Mouse (Mus musculus): Measurements from ENCODE around the gene Cr1l. TPM values are rescaled to one million over a fixed set of nuclear protein-coding genes. Genes with fewer than 3 reads are reported as not detected.
A peak's percentile ranks its signal among the peaks of the same experiment; 100 is the strongest.

The Cr1l gene
- polyA plus RNA-seq (2016; fragmentation: Nextera tagmentation; extraction: Ambion mirVana), result 68.7 and 75.2 TPM in 2 replicates

DNA sequence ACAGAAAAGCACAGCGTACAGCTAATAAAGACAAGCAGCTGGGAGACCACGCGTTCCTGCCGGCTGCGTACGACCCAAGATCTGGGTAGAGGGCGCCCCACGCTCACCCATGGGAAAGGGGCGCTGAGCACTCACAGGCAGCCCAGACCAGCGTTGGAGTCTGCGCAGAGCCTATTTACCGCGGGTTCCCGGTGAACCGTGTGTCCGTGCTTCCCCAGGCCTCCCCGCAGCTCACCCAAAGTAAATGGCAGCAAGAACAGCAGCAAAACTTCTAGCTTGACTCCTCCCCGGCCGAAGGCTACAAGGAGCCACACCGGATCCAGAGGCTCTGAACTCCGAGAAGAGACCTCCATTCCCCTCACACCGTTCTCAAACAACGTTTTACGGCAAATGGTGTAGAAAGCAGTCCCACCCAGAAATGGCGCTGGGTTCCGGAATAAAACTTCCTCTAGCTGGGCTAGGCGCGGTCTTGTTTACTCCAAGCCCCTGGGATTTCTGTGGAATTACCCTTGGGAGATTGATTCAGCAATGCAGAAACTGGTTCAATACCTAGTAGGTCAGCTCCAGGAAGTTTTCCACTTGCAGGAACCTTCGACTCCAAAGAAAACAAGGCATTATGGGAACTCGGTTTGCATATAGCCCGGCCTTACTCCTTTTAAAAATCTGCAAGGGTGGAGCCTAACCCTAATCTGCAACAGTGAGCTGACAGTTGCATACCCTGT lies at the start of gene Cr1l:
Cr1l (minus strand) TSS at position 634 of the 722 bp plus-strand sequence.
- under 1% methylated on average over 31 of the region's 31 CpGs for WGBS (ENCODE audit: insufficient replicate concordance)
- Histone ChIP-seq H3K4me2 (peak within 1 kb of the TSS; percentile 59), H3K9ac (peak within 1 kb of the TSS; percentile 93), H3K27me3 (replicated peaks) (no peaks in the 10 kb centered on the region), H3K27ac (peak within 1 kb of the TSS; percentile 98), H3K36me3 (peaks cover 30% of the 10 kb centered on the region), H3K4me3 (peak within 1 kb of the TSS; percentile 75), H3K4me1 (peaks cover 18% of the 10 kb centered on the region), H3K9me3 (replicated peaks) (no peaks in the 10 kb centered on the region)
- peak; percentile 96 for ATAC-seq

DNA sequence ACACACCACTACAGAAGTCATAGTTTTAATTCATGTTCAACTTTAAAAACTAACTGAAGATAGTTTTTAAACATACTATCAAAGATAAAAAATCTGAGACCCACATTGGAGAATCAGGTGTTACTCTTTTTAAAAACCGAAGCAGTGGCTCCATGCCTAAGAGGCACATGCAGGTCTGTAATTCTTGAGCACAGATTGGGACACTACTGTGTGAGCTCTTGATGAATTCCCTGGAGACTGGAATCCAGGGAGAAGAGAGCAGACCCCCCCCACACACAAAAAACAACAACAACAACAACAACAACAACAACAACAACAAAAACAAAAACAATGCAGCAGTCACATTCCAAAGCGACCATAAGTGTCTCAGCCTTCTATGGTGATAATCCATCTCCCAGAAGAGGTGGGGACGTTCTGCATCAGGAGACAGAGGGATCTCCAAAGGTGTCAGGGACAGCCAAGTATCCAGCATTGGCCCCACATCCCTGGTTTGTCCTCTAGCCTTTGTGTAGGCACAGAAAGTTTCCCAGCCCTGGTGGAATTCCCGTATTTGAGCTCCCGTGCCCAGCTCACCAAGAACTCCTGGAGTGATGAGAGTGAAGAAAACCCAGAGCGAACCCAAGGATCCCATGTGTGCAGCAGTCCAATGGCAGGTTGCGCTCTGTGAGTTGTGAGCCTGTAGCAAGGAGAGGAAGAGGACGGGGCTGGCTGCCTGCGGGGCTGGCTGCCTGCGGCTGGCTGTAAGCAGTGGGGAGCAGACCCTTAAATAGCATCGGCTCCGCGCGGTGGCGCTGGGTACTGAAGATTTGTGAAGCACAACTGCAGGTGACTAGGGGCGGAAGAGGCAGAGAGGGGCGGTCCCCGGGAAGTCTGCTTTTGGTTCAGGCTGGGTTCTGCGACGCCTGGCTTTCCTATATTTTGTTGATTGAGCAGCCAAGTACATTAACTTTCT lies 44.9 kb upstream of the Cr1l start, which contains the start of gene Cr2:
Cr2 (minus strand) TSS at position 737 of the 952 bp plus-strand sequence.
- WGBS (ENCODE audit: insufficient replicate concordance), result 8% methylated on average over 20 of the region's 20 CpGs

GRCm38 (mm10) chr1:195164996-195165755 lies 33.8 kb upstream of the Cr1l start:
- ATAC-seq, result no peak
- Histone ChIP-seq H3K27ac (no peak overlapping the region), H3K9me3 (replicated peaks) (no peaks in the 10 kb centered on the region), H3K4me2 (no peak overlapping the region), H3K9ac (no peak overlapping the region), H3K4me3 (no peak overlapping the region), H3K4me1 (no peaks in the 10 kb centered on the region), H3K36me3 (no peaks in the 10 kb centered on the region), H3K27me3 (replicated peaks) (no peaks in the 10 kb centered on the region)
- WGBS (ENCODE audit: insufficient replicate concordance), result 63% methylated on average over 9 of the region's 9 CpGs

More for the DNA sequence above, 44.9 kb upstream of the Cr1l start, which contains the start of gene Cr2:
- no peak within 1 kb of the TSS for H3K27ac ChIP-seq
- no peaks in the 10 kb centered on the region for H3K4me1 ChIP-seq
- H3K27me3 ChIP-seq (replicated peaks), result peaks cover 11% of the 10 kb centered on the region
- H3K36me3 ChIP-seq, result no peaks in the 10 kb centered on the region
- no peak within 1 kb of the TSS; the same call in 1 of the 2 replicates for H3K9ac ChIP-seq
- peak; percentile 88 for ATAC-seq
- peak within 1 kb of the TSS; percentile 57 for H3K4me2 ChIP-seq
- H3K4me3 ChIP-seq, result peak within 1 kb of the TSS; percentile 26; the same call in 1 of the 2 replicates
- H3K9me3 ChIP-seq (replicated peaks), result no peaks in the 10 kb centered on the region

DNA sequence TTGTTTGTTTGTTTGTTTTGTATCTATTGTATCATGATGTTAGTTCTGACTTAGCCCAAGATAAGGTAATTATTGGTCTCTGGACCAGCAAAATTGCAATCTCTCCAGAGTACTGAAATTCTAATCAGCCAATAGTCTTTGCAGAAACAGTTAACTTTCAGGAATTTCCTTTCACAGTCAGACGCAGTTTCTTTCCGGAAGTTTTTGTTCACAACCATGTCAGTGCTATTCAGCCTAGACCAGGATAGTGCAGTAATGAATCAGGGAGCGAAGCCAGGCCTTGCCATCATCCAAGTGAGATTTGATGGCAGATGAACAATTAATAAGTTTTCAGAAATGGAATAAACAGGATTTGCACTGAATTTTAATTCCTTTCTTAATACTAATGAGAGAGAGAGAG lies 684 bp upstream of the Cr1l start:
- ATAC-seq, result no peak
- 42% methylated on average over 3 of the region's 3 CpGs for WGBS (ENCODE audit: insufficient replicate concordance)
- peaks cover 18% of the 10 kb centered on the region for H3K4me1 ChIP-seq
- H3K9me3 ChIP-seq (replicated peaks), result no peaks in the 10 kb centered on the region
- no peaks in the 10 kb centered on the region for H3K27me3 ChIP-seq (replicated peaks)
- peak overlapping the region; percentile 93 for H3K9ac ChIP-seq
- H3K4me3 ChIP-seq, result peak overlapping the region; percentile 75
- peak overlapping the region; percentile 98 for H3K27ac ChIP-seq
- H3K36me3 ChIP-seq, result peaks cover 23% of the 10 kb centered on the region
- H3K4me2 ChIP-seq, result peak overlapping the region; percentile 59

- H3K9me3 ChIP-seq (replicated peaks), result no peaks in the 10 kb centered on the region
- H3K27me3 ChIP-seq (replicated peaks), result no peaks in the 10 kb centered on the region
- peak overlapping the region; percentile 59 for H3K4me2 ChIP-seq
- peak overlapping the region; percentile 93 for H3K9ac ChIP-seq
- H3K4me3 ChIP-seq, result peak overlapping the region; percentile 75
- H3K4me1 ChIP-seq, result peaks cover 18% of the 10 kb centered on the region
- 10% methylated on average over 4 of the region's 4 CpGs for WGBS (ENCODE audit: insufficient replicate concordance)
- 0 out of 2 replicates have a peak, but pooled peaks have one; percentile 9 for ATAC-seq
- H3K36me3 ChIP-seq, result peaks cover 27% of the 10 kb centered on the region
- H3K27ac ChIP-seq, result peak overlapping the region; percentile 98
Observed at GRCm38 (mm10) chr1:195131675-195132015, 259 bp upstream of the Cr1l start.

DNA sequence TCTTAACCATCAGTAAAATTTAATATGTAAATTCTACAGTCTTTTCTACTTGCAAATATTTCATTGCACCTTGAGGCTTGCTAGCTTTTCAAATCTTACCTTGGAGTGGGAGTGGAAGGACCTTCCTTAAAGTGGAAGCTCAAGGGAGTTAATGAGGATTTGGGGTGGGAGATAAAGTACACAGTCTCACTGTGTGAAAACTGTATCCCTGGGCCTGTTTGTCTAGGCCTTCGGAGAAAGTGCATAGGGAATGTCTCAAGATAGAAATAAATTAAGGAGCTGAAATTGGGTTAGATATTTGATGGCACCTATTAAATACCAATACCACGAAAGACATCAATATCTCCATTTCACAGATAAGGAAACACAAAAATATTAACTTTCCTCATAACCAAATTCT lies 907 bp downstream of the Cr1l start:
- Histone ChIP-seq H3K27ac (peak overlapping the region; percentile 98), H3K9ac (peak overlapping the region; percentile 93), H3K9me3 (replicated peaks) (no peaks in the 10 kb centered on the region), H3K4me1 (peaks cover 18% of the 10 kb centered on the region), H3K4me3 (peak overlapping the region; percentile 75), H3K27me3 (replicated peaks) (no peaks in the 10 kb centered on the region), H3K4me2 (peak overlapping the region; percentile 59), H3K36me3 (peaks cover 35% of the 10 kb centered on the region)
- WGBS (ENCODE audit: insufficient replicate concordance), result 10% methylated on average over 2 of the region's 2 CpGs
- peak; percentile 57 for ATAC-seq

DNA sequence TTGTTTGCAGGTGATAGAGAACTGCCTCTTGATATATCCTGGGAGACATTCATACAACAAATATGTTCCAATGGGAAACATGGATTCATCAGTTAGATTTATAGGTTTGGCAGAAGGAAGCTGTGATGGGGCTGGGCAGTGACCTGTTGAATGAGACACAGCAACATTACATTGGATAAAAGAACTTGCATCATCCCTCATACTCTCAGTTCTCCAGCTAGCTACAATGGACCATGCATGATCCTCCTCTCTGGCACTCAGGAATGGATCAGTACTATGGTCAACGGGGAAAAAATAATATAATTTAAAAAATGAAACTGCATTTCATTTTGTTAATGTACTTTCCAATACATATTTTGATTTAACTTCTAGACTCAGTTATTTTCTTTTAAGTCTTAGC lies 1.5 kb downstream of the Cr1l start:
- WGBS (ENCODE audit: insufficient replicate concordance), result 68% methylated on average over 1 of the region's 1 CpGs
- Histone ChIP-seq H3K4me2 (peak overlapping the region; percentile 62), H3K9me3 (replicated peaks) (no peaks in the 10 kb centered on the region), H3K4me1 (peaks cover 18% of the 10 kb centered on the region), H3K4me3 (peak overlapping the region; percentile 49), H3K36me3 (peaks cover 42% of the 10 kb centered on the region), H3K27me3 (replicated peaks) (no peaks in the 10 kb centered on the region), H3K27ac (0 out of 2 replicates have a peak overlapping the region, but pooled peaks have one; percentile 25), H3K9ac (peak overlapping the region; percentile 52; the same call in 1 of the 2 replicates)
- ATAC-seq, result no peak

GRCm38 (mm10) chr1:195114414-195114813 lies 17.0 kb downstream of the Cr1l start:
- Histone ChIP-seq H3K36me3 (peaks cover 76% of the 10 kb centered on the region), H3K4me3 (no peak overlapping the region), H3K9ac (no peak overlapping the region), H3K4me1 (peaks cover 28% of the 10 kb centered on the region), H3K9me3 (replicated peaks) (no peaks in the 10 kb centered on the region), H3K27me3 (replicated peaks) (no peaks in the 10 kb centered on the region), H3K4me2 (peak overlapping the region; percentile 37), H3K27ac (peak overlapping the region; percentile 71)
- ATAC-seq, result peak; percentile 95
- 33% methylated on average over 1 of the region's 1 CpGs for WGBS (ENCODE audit: insufficient replicate concordance)

GRCm38 (mm10) chr1:195113621-195114020 lies 17.8 kb downstream of the Cr1l start:
- Histone ChIP-seq H3K4me3 (no peak overlapping the region), H3K27ac (peak overlapping the region; percentile 74), H3K4me2 (peak overlapping the region; percentile 17), H3K9ac (no peak overlapping the region), H3K27me3 (replicated peaks) (no peaks in the 10 kb centered on the region), H3K4me1 (peaks cover 28% of the 10 kb centered on the region), H3K9me3 (replicated peaks) (no peaks in the 10 kb centered on the region), H3K36me3 (peaks cover 80% of the 10 kb centered on the region)
- ATAC-seq, result peak; percentile 88
- 50% methylated on average over 4 of the region's 4 CpGs for WGBS (ENCODE audit: insufficient replicate concordance)

- Histone ChIP-seq H3K4me1 (peaks cover 25% of the 10 kb centered on the region), H3K9me3 (replicated peaks) (no peaks in the 10 kb centered on the region), H3K36me3 (peaks cover 77% of the 10 kb centered on the region), H3K4me3 (no peak overlapping the region), H3K27ac (no peak overlapping the region), H3K4me2 (no peak overlapping the region), H3K9ac (no peak overlapping the region), H3K27me3 (replicated peaks) (no peaks in the 10 kb centered on the region)
- 10% methylated on average over 4 of the region's 4 CpGs for WGBS (ENCODE audit: insufficient replicate concordance)
- peak; percentile 65 for ATAC-seq
Observed at GRCm38 (mm10) chr1:195100693-195101092, 30.7 kb downstream of the Cr1l start.

DNA sequence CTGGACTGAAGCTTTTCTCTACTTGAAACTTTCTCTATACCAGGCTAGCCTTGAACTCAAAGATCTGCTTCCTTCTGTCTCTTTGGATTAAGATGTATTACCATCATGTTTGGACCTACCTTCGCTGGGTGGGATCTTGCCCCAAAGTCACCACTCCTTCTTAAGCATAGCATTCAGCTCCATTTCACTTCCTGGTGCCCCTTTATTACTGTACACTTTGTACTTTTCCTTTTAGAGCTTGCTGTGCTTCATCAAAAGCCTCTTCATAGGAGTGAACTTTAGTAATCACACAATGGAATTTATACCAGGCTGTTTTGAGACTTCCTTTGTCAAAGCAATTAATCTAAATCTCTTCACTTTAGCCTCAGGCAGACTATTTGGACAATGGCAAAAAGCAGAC lies 33.4 kb downstream of the Cr1l start:
- 78% methylated on average over 1 of the region's 1 CpGs for WGBS (ENCODE audit: insufficient replicate concordance)
- Histone ChIP-seq H3K27me3 (replicated peaks) (no peaks in the 10 kb centered on the region), H3K27ac (no peak overlapping the region), H3K4me1 (peaks cover 39% of the 10 kb centered on the region), H3K4me3 (no peak overlapping the region), H3K9me3 (replicated peaks) (no peaks in the 10 kb centered on the region), H3K36me3 (peaks cover 67% of the 10 kb centered on the region), H3K9ac (no peak overlapping the region), H3K4me2 (no peak overlapping the region)
- no peak for ATAC-seq
